Mouse (Mus musculus): ENCODE data around the gene Kif26a.

- TF ChIP-seq CTCF (IDR thresholded peaks at IDR 0.05; ENCODE audit: insufficient read depth, low read length) (no peak), POLR2A (IDR thresholded peaks at IDR 0.05; ENCODE audit: borderline replicate concordance, extremely low read depth, low read depth, low read length) (no peak)
Measured at GRCm38 (mm10) chr12:112158246-112158645, 12.2 kb downstream of the Kif26a start.

Data from lung, adult 2 months (tissue).